Mouse (Mus musculus) liver, adult 2 months (tissue): ENCODE results near the gene Car12.

Experiments
- CTCF ChIP-seq: fragments of 200-500 bp; IDR thresholded peaks from 2 replicates; pipeline ENCODE4 v1.5.1; 2011; ENCODE audit warnings: low read depth, low read length, control low read depth
- POLR2A ChIP-seq: fragments of 200-500 bp; IDR thresholded peaks from 2 replicates; pipeline ENCODE4 v1.6.1; 2011; ENCODE audit warnings: low read length, control low read depth; ENCODE audit not compliant: insufficient read depth; ENCODE audit errors: extremely low read depth

DNA sequence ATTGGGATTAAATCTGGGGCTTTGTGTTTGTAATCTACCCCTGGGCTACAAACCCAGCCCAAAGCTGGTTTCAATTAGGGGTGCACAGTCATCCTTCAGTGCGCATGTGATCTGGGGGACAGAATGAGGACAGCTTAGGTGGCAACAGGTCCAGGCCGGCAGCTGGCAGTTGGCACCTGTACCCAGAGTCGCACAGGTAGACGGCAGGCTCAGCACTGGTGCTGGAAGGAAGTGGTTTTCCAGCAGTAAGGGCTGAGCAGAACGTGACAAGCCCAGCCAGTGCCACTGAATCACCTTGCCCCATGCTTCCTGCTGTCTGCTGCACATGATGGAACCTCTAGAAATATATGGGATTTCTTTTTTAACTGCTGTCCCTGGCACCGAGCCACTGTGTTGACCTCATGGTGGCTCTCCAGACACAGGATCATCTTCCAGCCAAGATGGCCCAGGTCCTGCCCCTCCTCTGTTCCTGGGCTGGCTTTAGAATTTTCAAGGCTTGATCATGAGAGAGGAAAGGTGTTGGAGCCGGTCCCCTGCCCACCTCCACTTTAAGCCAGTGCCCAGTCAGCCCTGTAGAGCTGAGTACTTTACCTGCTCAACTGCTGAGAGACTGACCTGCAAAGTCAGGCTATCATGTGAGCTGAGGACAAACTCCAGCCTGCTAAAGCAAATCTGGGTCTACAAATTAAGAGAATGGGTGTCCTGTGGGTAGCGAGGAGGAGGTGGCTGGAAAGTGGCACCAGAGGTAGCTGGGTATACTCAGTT lies 7.4 kb downstream of the Car12 start:
- TF ChIP-seq CTCF = no peak
- no peak for TF ChIP-seq POLR2A
